Mouse (Mus musculus): ENCODE measurements around the gene Dpf3. TPM values are rescaled to one million over a fixed set of nuclear protein-coding genes. Genes with fewer than 3 reads are reported as not detected.

The Dpf3 gene
- polyA plus RNA-seq, 1 experiment from 2014 or later, result 6.4 TPM

DNA sequence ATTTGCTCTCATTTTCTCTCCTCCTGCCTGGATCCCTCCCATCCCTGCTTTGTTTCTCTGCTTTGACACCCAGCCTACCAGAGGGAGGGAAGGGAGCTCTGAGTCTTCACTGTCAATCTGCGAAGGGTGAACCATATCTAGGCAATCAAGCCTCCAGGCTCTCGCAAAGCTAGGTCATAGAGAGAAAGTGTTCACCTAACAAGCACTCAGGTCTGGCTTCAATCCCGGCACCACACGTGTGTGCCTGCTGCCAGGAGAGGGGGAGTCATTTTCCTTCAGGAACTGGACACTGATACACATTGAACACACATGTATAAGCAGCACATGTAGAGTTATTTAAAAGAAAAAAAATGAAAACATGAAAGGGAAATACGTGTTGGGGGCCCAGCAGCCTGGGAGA, 254.6 kb downstream of the Dpf3 start:
- no peaks in the 10 kb centered on the region for H3K36me3 ChIP-seq
- 74% methylated on average over 5 of the region's 5 CpGs for WGBS
- H3K27ac ChIP-seq (replicated peaks), result peak overlapping the region; percentile 14; the same call in 1 of the 2 replicates
- no peak overlapping the region for H3K4me3 ChIP-seq
- H3K4me1 ChIP-seq, result peaks cover 25% of the 10 kb centered on the region
- no peak for DNase-seq (ENCODE audit: low spot score)
- 0 out of 2 replicates have a peak, but pooled peaks cover 5% of the 10 kb centered on the region for H3K9me3 ChIP-seq (replicated peaks)
- H3K27me3 ChIP-seq (ENCODE audit: low read depth, poor library complexity, severe bottlenecking), result no peaks in the 10 kb centered on the region

DNA sequence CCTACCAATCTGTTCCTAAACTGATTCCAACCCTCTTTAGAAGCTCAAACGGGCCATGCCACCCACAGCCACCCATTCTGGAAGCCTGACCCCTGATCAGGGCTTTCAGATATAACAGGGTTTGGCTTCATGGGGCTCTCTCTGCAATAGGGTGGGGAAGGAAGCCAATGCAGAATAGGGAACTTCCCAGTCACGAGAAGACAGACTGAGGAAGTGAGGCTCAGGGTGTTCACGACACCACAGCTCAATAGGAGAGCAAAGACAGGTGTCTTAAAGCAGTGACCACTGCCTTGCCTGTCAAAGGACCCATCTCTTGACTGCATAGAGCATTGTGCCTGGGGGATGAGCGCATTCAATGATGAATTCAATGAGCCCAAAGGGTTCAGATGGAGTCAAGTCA, 256.3 kb downstream of the Dpf3 start:
- Histone ChIP-seq H3K27ac (replicated peaks) (no peak overlapping the region), H3K9me3 (replicated peaks) (0 out of 2 replicates have a peak, but pooled peaks cover 5% of the 10 kb centered on the region), H3K4me1 (peaks cover 42% of the 10 kb centered on the region), H3K36me3 (no peaks in the 10 kb centered on the region), H3K27me3 (ENCODE audit: low read depth, poor library complexity, severe bottlenecking) (no peaks in the 10 kb centered on the region), H3K4me3 (no peak overlapping the region)
- WGBS, result 84% methylated on average over 4 of the region's 4 CpGs
- DNase-seq (ENCODE audit: low spot score), result no peak

DNA sequence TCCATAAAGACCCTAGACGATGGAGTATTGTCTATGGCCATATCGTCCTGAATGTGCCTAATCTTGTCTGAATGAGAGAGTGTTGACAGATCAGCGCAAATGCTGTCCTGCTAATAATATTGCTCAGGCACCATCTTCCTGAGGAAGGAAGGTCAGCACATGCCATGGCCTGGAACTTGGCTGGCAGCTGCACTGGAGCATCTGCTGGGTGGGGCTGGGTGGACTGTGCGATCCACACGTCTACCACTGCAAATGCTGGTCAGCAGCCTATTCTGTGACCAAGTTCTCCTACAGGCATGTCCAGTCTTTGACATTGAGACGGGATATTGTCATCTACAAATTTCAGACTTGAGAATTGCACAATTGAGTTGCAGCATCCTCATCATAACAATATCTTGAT, 257.8 kb downstream of the Dpf3 start:
- 89% methylated on average over 6 of the region's 6 CpGs for WGBS
- H3K27ac ChIP-seq (replicated peaks), result no peak overlapping the region
- H3K4me3 ChIP-seq, result no peak overlapping the region
- DNase-seq (ENCODE audit: low spot score), result no peak
- H3K4me1 ChIP-seq, result peaks cover 42% of the 10 kb centered on the region
- H3K9me3 ChIP-seq (replicated peaks), result 0 out of 2 replicates have a peak, but pooled peaks cover 5% of the 10 kb centered on the region
- no peaks in the 10 kb centered on the region for H3K36me3 ChIP-seq
- no peaks in the 10 kb centered on the region for H3K27me3 ChIP-seq (ENCODE audit: low read depth, poor library complexity, severe bottlenecking)

- H3K36me3 ChIP-seq, result no peaks in the 10 kb centered on the region
- WGBS, result 12% methylated on average over 4 of the region's 4 CpGs
- peak; percentile 67 for DNase-seq (ENCODE audit: low spot score)
Observed at GRCm38 (mm10) chr12:83227014-83227413, 260.5 kb downstream of the Dpf3 start.

GRCm38 (mm10) chr12:83220964-83221363, 266.6 kb downstream of the Dpf3 start:
- Histone ChIP-seq H3K36me3 (no peaks in the 10 kb centered on the region), H3K4me3 (no peak overlapping the region), H3K27me3 (ENCODE audit: low read depth, poor library complexity, severe bottlenecking) (no peaks in the 10 kb centered on the region), H3K27ac (replicated peaks) (no peak overlapping the region), H3K9me3 (replicated peaks) (no peaks in the 10 kb centered on the region), H3K4me1 (peaks cover under 1% of the 10 kb centered on the region; the same call in 1 of the 2 replicates)
- DNase-seq (ENCODE audit: low spot score), result no peak
- 87% methylated on average over 7 of the region's 7 CpGs for WGBS

More at GRCm38 (mm10) chr12:83227014-83227413, 260.5 kb downstream of the Dpf3 start:
- peaks cover 26% of the 10 kb centered on the region for H3K4me1 ChIP-seq
- no peak overlapping the region for H3K4me3 ChIP-seq
- H3K27me3 ChIP-seq (ENCODE audit: low read depth, poor library complexity, severe bottlenecking), result no peaks in the 10 kb centered on the region
- H3K27ac ChIP-seq (replicated peaks), result peak overlapping the region; percentile 73
- H3K9me3 ChIP-seq (replicated peaks), result 0 out of 2 replicates have a peak, but pooled peaks cover 5% of the 10 kb centered on the region

GRCm38 (mm10) chr12:83213879-83214341, 273.6 kb downstream of the Dpf3 start:
- Histone ChIP-seq H3K36me3 (no peaks in the 10 kb centered on the region), H3K4me1 (peaks cover 38% of the 10 kb centered on the region), H3K27me3 (ENCODE audit: low read depth, poor library complexity, severe bottlenecking) (no peaks in the 10 kb centered on the region), H3K9me3 (replicated peaks) (no peaks in the 10 kb centered on the region), H3K4me3 (no peak overlapping the region), H3K27ac (replicated peaks) (peak overlapping the region; percentile 82)
- WGBS, result 38% methylated on average over 6 of the region's 6 CpGs
- peak; percentile 32 for DNase-seq (ENCODE audit: low spot score)

DNA sequence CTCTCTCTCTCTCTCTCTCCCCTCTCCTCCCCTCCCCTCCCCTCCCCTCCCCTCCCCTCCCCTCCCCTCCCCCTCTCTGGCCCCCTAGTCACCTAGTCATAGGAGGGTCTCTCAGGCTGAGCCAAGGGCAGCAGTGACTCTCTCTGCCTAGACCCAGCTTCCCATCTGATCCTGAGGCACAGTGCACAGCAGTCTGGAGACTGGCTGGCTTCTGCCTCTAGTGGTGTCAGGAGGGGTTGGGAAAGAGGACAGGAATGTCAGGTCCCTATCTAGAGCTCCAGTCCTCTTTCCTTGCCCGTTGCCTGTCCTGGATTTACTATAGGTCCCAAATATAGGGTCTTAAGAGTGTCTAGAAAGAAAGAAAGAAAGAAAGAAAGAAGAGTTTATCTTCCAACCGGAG, 275.5 kb downstream of the Dpf3 start:
- no peak for DNase-seq (ENCODE audit: low spot score)
- no peaks in the 10 kb centered on the region for H3K9me3 ChIP-seq (replicated peaks)
- no peaks in the 10 kb centered on the region for H3K36me3 ChIP-seq
- peaks cover under 1% of the 10 kb centered on the region; the same call in 1 of the 2 replicates for H3K27me3 ChIP-seq (ENCODE audit: low read depth, poor library complexity, severe bottlenecking)
- WGBS, result 78% methylated on average over 2 of the region's 2 CpGs
- H3K27ac ChIP-seq (replicated peaks), result no peak overlapping the region
- peaks cover 49% of the 10 kb centered on the region for H3K4me1 ChIP-seq
- H3K4me3 ChIP-seq, result no peak overlapping the region

DNA sequence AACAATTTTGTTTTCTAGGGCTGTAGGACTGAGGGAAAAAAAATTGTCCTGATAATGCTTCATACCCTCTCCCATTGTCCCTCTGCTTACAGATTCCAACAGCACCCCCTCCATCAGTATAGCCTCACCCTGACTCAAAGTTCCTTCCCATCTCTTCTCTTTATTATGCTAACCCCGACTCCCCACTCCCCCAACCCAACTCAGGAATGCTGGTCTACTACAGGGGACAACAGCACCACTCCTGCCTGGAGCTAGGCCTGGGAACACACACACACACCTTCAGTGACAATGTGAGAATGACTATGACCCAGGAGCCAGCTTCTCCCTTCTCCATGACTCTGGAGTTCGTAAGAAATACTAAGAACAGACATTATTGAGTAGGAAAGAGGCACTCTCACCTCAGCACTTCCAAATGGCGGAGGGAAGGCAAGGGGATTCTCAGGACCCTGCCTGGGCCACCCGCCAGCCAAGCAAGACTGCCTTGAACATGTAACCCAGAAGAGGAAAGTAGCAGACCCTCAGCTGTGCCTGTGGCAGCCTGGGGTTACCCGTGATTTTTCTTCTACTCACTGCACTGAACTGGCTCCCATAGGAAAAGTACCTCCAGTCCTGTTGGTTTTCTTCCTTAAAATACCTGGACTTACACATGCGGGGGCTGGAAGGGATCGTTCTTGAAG, 276.2 kb downstream of the Dpf3 start:
- Histone ChIP-seq H3K36me3 (no peaks in the 10 kb centered on the region), H3K9me3 (replicated peaks) (no peaks in the 10 kb centered on the region), H3K4me3 (no peak overlapping the region), H3K4me1 (peaks cover 51% of the 10 kb centered on the region), H3K27me3 (ENCODE audit: low read depth, poor library complexity, severe bottlenecking) (peaks cover 5% of the 10 kb centered on the region; the same call in 1 of the 2 replicates), H3K27ac (replicated peaks) (no peak overlapping the region)
- DNase-seq (ENCODE audit: low spot score), result no peak
- 78% methylated on average over 7 of the region's 7 CpGs for WGBS

DNA sequence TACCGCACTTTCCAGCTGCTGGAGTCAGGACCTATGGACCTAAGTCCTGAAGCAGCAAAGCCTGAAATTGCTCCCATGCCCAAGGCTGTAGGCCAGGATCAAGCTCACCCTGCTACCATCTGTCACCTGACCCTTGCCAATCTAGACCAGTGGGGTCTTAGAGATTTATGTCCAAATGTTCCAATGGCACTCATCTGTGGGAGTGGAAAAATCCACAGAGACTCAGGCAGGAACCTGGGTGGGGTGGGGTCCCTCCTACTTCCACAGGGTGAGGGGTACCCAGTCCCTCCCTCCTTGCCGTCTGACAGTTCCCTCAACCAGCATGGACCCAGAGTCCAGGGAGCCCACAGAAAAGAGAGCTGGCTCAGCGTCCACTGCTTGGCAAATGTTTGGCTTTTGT, 276.8 kb downstream of the Dpf3 start:
- no peak for DNase-seq (ENCODE audit: low spot score)
- Histone ChIP-seq H3K4me1 (peaks cover 51% of the 10 kb centered on the region), H3K9me3 (replicated peaks) (no peaks in the 10 kb centered on the region), H3K27me3 (ENCODE audit: low read depth, poor library complexity, severe bottlenecking) (peaks cover 5% of the 10 kb centered on the region; the same call in 1 of the 2 replicates), H3K4me3 (no peak overlapping the region), H3K36me3 (no peaks in the 10 kb centered on the region), H3K27ac (replicated peaks) (peak overlapping the region; percentile 24; the same call in 1 of the 2 replicates)
- WGBS, result 81% methylated on average over 3 of the region's 3 CpGs

DNA sequence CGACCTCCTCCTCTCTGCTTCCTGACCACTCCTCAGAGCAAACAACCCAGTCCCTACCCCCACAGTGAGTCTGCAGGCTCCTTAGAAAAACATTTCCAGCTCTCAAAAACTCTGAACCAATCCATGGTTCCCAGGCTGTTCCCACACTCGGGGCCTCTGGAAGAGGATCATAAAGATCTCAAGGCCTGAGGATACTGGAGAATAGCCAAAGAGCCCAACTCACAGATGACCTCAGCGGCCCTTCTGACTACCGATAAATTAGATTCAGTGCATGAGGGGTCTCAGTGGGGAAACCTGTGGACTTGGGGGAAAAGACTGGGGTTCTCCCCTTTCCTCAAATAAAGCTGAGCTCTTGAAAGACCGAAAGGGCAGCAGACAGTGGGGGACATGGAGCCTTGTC, 277.2 kb downstream of the Dpf3 start:
- H3K27me3 ChIP-seq (ENCODE audit: low read depth, poor library complexity, severe bottlenecking), result peaks cover 5% of the 10 kb centered on the region; the same call in 1 of the 2 replicates
- H3K9me3 ChIP-seq (replicated peaks), result no peaks in the 10 kb centered on the region
- WGBS, result 79% methylated on average over 5 of the region's 5 CpGs
- H3K27ac ChIP-seq (replicated peaks), result peak overlapping the region; percentile 24; the same call in 1 of the 2 replicates
- no peaks in the 10 kb centered on the region for H3K36me3 ChIP-seq
- no peak overlapping the region for H3K4me3 ChIP-seq
- no peak for DNase-seq (ENCODE audit: low spot score)
- H3K4me1 ChIP-seq, result peaks cover 54% of the 10 kb centered on the region

- no peak for DNase-seq (ENCODE audit: low spot score)
- no peak overlapping the region for H3K4me3 ChIP-seq
- peaks cover 5% of the 10 kb centered on the region; the same call in 1 of the 2 replicates for H3K27me3 ChIP-seq (ENCODE audit: low read depth, poor library complexity, severe bottlenecking)
- H3K4me1 ChIP-seq, result peaks cover 61% of the 10 kb centered on the region
- H3K27ac ChIP-seq (replicated peaks), result 0 out of 2 replicates have a peak overlapping the region, but pooled peaks have one; percentile 34
- H3K36me3 ChIP-seq, result no peaks in the 10 kb centered on the region
- 69% methylated on average over 6 of the region's 6 CpGs for WGBS
- H3K9me3 ChIP-seq (replicated peaks), result no peaks in the 10 kb centered on the region
Observed at GRCm38 (mm10) chr12:83209461-83209860, 278.1 kb downstream of the Dpf3 start.

DNA sequence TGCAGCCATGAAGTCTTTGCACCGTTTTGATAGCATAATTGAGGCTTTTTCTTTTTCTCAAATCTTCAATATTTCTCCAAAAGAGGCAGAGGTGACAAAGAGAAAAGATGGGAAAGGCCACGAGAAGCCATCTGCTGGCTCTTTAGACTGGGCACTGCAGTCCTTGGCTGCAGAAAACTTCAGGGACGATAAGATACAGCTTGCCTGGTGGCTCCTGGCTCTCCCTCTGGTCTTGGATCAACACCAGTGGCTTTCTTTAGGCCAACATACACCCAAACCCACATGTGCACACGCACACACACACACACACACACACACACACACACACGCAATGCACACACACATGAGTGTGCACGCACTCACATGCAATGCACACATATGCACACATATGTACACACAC, 278.7 kb downstream of the Dpf3 start:
- no peak overlapping the region for H3K4me3 ChIP-seq
- no peak overlapping the region for H3K27ac ChIP-seq (replicated peaks)
- H3K4me1 ChIP-seq, result peaks cover 56% of the 10 kb centered on the region
- no peaks in the 10 kb centered on the region for H3K36me3 ChIP-seq
- 70% methylated on average over 6 of the region's 6 CpGs for WGBS
- no peaks in the 10 kb centered on the region for H3K9me3 ChIP-seq (replicated peaks)
- no peak for DNase-seq (ENCODE audit: low spot score)
- peaks cover 5% of the 10 kb centered on the region; the same call in 1 of the 2 replicates for H3K27me3 ChIP-seq (ENCODE audit: low read depth, poor library complexity, severe bottlenecking)

GRCm38 (mm10) chr12:83208011-83208410, 279.5 kb downstream of the Dpf3 start:
- Histone ChIP-seq H3K9me3 (replicated peaks) (no peaks in the 10 kb centered on the region), H3K36me3 (no peaks in the 10 kb centered on the region), H3K4me3 (no peak overlapping the region), H3K27me3 (ENCODE audit: low read depth, poor library complexity, severe bottlenecking) (peaks cover 5% of the 10 kb centered on the region; the same call in 1 of the 2 replicates), H3K4me1 (peaks cover 50% of the 10 kb centered on the region), H3K27ac (replicated peaks) (peak overlapping the region; percentile 19; the same call in 1 of the 2 replicates)
- WGBS, result 62% methylated on average over 8 of the region's 8 CpGs
- DNase-seq (ENCODE audit: low spot score), result no peak

Measured in midbrain, embryonic 10.5 days (tissue).